Mouse (Mus musculus): ENCODE measurements around the gene Epb41l5. TPM values are rescaled to one million over a fixed set of nuclear protein-coding genes. Genes with fewer than 3 reads are reported as not detected.

Gene Epb41l5
- polyA plus RNA-seq, 1 experiment from 2014 or later = 21.3 TPM

DNA sequence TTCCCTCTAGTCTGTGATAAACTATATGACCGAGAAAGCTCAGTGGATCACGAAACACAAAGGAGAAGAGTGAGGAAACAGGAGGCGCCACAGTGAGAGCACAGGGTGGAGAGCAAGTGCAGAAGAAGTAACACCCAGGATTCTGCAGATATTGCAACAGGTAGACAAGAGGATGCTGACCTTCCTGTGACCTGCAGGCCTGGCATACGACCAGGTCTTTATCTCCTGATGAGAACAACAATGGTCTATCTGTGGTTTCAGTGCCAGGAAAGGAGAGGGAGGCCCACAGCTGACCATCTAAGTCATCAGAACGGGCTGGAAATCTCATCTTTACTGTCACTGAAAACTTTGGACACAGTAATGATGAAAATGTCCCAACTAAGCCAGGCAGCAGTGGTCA is 93.1 kb downstream of the Epb41l5 start:
- 81% methylated on average over 5 of the region's 5 CpGs for WGBS
- no peaks in the 10 kb centered on the region for H3K4me1 ChIP-seq (replicated peaks; ENCODE audit: control insufficient read depth, insufficient read depth, low read length)
- no peak overlapping the region for H3K27ac ChIP-seq
- H3K9me3 ChIP-seq (ENCODE audit: control insufficient read depth, low read length) = peaks cover 2% of the 10 kb centered on the region; the same call in 1 of the 2 replicates
- H3K27me3 ChIP-seq (ENCODE audit: control insufficient read depth, insufficient read depth, low read length) = no peaks in the 10 kb centered on the region
- ATAC-seq (ENCODE audit: low FRiP score) (no peak), DNase-seq (ENCODE audit: low spot score) (no peak)
- no peak overlapping the region for H3K9ac ChIP-seq
- no peak overlapping the region for H3K4me2 ChIP-seq (replicated peaks)
- H3K4me3 ChIP-seq (replicated peaks; ENCODE audit: low read length) = no peak overlapping the region
- peaks cover 7% of the 10 kb centered on the region; the same call in 1 of the 2 replicates for H3K36me3 ChIP-seq (replicated peaks; ENCODE audit: control insufficient read depth, insufficient read depth)

DNA sequence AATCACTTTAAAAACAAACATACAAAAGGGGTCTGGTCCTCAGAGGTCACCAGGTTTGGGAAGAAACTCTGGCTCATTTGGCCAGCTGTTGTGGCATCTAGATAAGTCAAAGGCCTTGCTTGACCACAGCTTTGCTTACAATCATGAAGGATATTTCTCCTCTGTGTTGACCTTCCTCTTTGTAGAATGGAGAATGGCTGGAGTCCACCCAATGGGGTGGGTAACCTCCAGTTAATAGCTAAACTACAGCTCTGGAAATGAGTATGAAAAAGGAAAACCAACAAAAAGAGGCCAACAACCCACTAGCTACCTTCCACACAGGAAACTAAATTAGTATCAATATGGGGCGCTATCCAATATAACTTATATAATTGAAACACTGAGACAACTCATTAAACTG is 97.1 kb downstream of the Epb41l5 start:
- Histone ChIP-seq H3K4me3 (replicated peaks; ENCODE audit: low read length) (no peak overlapping the region), H3K9ac (no peak overlapping the region), H3K4me2 (replicated peaks) (no peak overlapping the region), H3K9me3 (ENCODE audit: control insufficient read depth, low read length) (no peaks in the 10 kb centered on the region), H3K27me3 (ENCODE audit: control insufficient read depth, insufficient read depth, low read length) (no peaks in the 10 kb centered on the region), H3K27ac (no peak overlapping the region), H3K36me3 (replicated peaks; ENCODE audit: control insufficient read depth, insufficient read depth) (peaks cover 23% of the 10 kb centered on the region), H3K4me1 (replicated peaks; ENCODE audit: control insufficient read depth, insufficient read depth, low read length) (no peaks in the 10 kb centered on the region)
- WGBS = 100% methylated on average over 1 of the region's 1 CpGs
- no peak for ATAC-seq (ENCODE audit: low FRiP score)
- no peak for DNase-seq (ENCODE audit: low spot score)

DNA sequence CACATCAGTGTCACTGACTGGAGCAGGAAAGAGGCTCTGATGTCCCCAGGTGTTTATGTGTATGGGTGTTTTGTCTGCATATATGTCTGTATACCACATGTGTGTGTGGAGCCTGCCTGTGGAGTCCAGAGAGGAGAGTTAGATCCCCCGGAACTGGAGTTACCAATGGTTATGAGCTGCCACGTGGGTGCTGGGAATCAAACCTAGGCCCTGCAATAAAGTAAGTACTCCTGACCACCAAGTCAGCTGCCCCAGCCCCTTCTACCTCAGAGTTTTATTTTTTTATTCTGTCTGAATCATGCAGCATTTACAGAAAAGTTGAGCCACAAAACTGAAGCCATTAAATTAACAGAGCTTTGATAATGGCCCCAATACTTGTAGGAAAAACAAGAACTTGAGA is 98.7 kb downstream of the Epb41l5 start:
- Histone ChIP-seq H3K4me3 (replicated peaks; ENCODE audit: low read length) (no peak overlapping the region), H3K9me3 (ENCODE audit: control insufficient read depth, low read length) (no peaks in the 10 kb centered on the region), H3K4me2 (replicated peaks) (no peak overlapping the region), H3K9ac (no peak overlapping the region), H3K36me3 (replicated peaks; ENCODE audit: control insufficient read depth, insufficient read depth) (peaks cover 34% of the 10 kb centered on the region), H3K4me1 (replicated peaks; ENCODE audit: control insufficient read depth, insufficient read depth, low read length) (no peaks in the 10 kb centered on the region), H3K27me3 (ENCODE audit: control insufficient read depth, insufficient read depth, low read length) (no peaks in the 10 kb centered on the region), H3K27ac (no peak overlapping the region)
- no peak for DNase-seq (ENCODE audit: low spot score)
- no peak for ATAC-seq (ENCODE audit: low FRiP score)
- 90% methylated on average over 2 of the region's 2 CpGs for WGBS

DNA sequence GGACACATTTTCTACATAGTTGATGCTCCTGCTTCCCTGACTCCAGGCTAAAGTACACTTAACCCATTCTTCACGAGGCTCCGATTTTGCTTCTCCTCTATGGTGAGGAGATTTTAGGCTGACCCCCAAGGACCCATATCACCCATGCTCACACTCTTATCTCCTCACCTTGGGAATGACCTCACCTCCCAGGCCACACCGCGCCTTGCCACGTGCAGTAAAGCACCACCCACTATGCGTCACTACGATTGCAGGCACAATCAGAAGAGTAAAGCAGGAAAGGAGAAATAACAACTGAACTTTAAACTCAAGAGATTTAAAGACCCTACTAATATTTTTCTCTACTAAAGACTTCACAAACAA is 99.5 kb downstream of the Epb41l5 start:
- no peaks in the 10 kb centered on the region for H3K4me1 ChIP-seq (replicated peaks; ENCODE audit: control insufficient read depth, insufficient read depth, low read length)
- no peaks in the 10 kb centered on the region for H3K9me3 ChIP-seq (ENCODE audit: control insufficient read depth, low read length)
- H3K27ac ChIP-seq = no peak overlapping the region
- H3K27me3 ChIP-seq (ENCODE audit: control insufficient read depth, insufficient read depth, low read length) = no peaks in the 10 kb centered on the region
- H3K4me3 ChIP-seq (replicated peaks; ENCODE audit: low read length) = no peak overlapping the region
- WGBS = 90% methylated on average over 7 of the region's 7 CpGs
- no peak overlapping the region for H3K9ac ChIP-seq
- no peak overlapping the region for H3K4me2 ChIP-seq (replicated peaks)
- peaks cover 34% of the 10 kb centered on the region for H3K36me3 ChIP-seq (replicated peaks; ENCODE audit: control insufficient read depth, insufficient read depth)
- ATAC-seq (ENCODE audit: low FRiP score) (no peak), DNase-seq (ENCODE audit: low spot score) (no peak)

DNA sequence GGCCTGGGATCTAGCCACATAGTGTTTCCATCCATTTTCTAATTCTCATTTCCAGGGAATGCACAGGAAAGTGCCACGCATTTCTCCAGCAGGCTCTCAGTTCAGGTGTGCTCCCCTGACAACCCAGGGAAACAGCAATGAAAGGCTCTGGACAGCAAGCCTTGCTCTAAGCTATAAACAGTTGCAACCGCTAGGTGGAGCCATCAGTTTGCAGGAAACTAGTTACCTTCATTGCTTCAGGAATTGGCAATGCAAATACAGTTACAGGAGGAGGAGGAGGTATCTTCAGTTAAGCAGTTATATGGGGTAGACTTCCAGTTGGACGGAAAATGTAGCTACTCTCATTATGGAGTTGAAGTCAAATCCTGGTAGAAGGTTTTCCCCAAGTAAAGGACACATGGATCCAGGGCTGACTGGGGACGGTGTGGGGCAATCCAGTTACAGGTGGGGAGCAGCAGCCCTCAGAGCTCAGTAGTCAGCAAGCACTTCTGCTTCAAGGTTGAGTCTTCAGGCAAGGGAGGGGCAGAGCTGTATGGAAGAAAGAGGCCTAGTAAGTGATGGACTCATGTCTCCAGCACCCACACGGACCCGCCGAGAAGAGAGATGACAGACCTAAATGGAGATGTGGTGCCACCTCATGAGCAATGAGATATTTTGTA is 100.0 kb downstream of the Epb41l5 start:
- no peak overlapping the region for H3K27ac ChIP-seq
- H3K4me3 ChIP-seq (replicated peaks; ENCODE audit: low read length) = no peak overlapping the region
- H3K27me3 ChIP-seq (ENCODE audit: control insufficient read depth, insufficient read depth, low read length) = no peaks in the 10 kb centered on the region
- peak; percentile 87 for DNase-seq (ENCODE audit: low spot score)
- H3K4me1 ChIP-seq (replicated peaks; ENCODE audit: control insufficient read depth, insufficient read depth, low read length) = no peaks in the 10 kb centered on the region
- H3K36me3 ChIP-seq (replicated peaks; ENCODE audit: control insufficient read depth, insufficient read depth) = peaks cover 34% of the 10 kb centered on the region
- no peak overlapping the region for H3K9ac ChIP-seq
- 73% methylated on average over 7 of the region's 7 CpGs for WGBS
- no peaks in the 10 kb centered on the region for H3K9me3 ChIP-seq (ENCODE audit: control insufficient read depth, low read length)
- no peak overlapping the region for H3K4me2 ChIP-seq (replicated peaks)
- ATAC-seq (ENCODE audit: low FRiP score) = peak; percentile 53; the same call in 1 of the 2 replicates

DNA sequence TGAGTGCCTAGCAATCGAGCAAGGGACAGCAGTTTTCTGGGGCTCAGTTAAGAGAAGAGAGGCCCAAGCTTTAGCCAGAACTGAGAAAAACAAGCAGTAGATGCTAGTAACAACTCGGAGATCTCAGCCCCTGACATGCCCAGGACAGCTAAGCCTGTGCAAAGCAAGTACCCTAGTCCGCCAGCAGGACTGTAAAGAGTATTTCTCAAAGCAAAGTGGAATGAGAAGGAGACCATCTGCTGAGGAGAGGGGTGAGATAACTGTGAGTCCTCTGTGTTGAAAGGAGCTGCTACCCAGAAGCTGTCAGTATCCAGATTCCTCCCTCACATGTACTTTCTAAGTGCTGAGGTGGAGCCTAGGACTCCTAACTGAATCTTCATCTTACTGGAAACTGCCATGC is 102.3 kb downstream of the Epb41l5 start:
- WGBS = 85% methylated on average over 3 of the region's 3 CpGs
- H3K27me3 ChIP-seq (ENCODE audit: control insufficient read depth, insufficient read depth, low read length) = no peaks in the 10 kb centered on the region
- no peak overlapping the region for H3K4me2 ChIP-seq (replicated peaks)
- H3K4me3 ChIP-seq (replicated peaks; ENCODE audit: low read length) = no peak overlapping the region
- peaks cover 31% of the 10 kb centered on the region for H3K36me3 ChIP-seq (replicated peaks; ENCODE audit: control insufficient read depth, insufficient read depth)
- no peaks in the 10 kb centered on the region for H3K9me3 ChIP-seq (ENCODE audit: control insufficient read depth, low read length)
- no peaks in the 10 kb centered on the region for H3K4me1 ChIP-seq (replicated peaks; ENCODE audit: control insufficient read depth, insufficient read depth, low read length)
- H3K9ac ChIP-seq = no peak overlapping the region
- ATAC-seq (ENCODE audit: low FRiP score) (no peak), DNase-seq (ENCODE audit: low spot score) (no peak)
- H3K27ac ChIP-seq = no peak overlapping the region

DNA sequence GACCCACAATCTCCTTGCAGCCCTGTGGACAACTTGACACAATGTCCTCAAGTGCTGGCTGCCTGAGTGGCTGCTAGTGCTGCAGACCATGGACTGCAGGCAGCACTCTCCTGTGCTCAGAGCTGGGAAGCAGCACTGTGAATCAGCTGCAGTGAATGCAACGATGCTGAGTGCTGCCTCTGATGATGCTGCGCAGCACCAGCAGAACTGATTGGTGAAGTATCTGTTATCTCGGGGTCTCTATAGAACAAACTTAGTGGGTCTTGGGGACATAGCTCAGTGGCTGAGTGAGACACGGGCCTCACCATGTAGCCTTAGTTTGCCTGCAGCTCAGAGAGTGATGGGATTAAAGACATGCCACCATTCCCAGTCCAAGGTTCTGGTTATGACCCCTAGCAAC is 103.1 kb downstream of the Epb41l5 start:
- DNase-seq (ENCODE audit: low spot score) = no peak
- Histone ChIP-seq H3K4me1 (replicated peaks; ENCODE audit: control insufficient read depth, insufficient read depth, low read length) (no peaks in the 10 kb centered on the region), H3K27ac (no peak overlapping the region), H3K4me3 (replicated peaks; ENCODE audit: low read length) (no peak overlapping the region), H3K9me3 (ENCODE audit: control insufficient read depth, low read length) (no peaks in the 10 kb centered on the region), H3K4me2 (replicated peaks) (no peak overlapping the region), H3K9ac (no peak overlapping the region), H3K27me3 (ENCODE audit: control insufficient read depth, insufficient read depth, low read length) (no peaks in the 10 kb centered on the region), H3K36me3 (replicated peaks; ENCODE audit: control insufficient read depth, insufficient read depth) (peaks cover 27% of the 10 kb centered on the region)
- 95% methylated on average over 4 of the region's 4 CpGs for WGBS
- ATAC-seq (ENCODE audit: low FRiP score) = no peak

DNA sequence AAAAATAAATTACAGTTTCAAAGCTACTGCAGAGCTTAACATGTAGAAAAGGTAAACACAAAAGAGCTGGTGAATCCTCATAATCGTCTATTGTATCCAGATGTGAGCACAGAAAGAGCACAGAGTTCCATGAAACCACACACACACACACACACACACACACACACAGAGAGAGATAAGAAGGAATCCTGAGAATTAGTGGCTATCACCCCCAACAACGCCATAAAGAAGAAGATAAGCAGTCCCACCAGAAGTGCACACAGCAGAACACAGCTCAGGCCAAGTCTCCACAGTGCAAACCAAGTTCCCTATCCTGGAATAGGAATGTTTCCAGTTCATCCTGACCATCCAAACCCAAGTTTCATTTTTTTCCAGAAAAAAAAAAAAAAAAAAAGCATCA is 103.6 kb downstream of the Epb41l5 start:
- Histone ChIP-seq H3K27me3 (ENCODE audit: control insufficient read depth, insufficient read depth, low read length) (no peaks in the 10 kb centered on the region), H3K9ac (no peak overlapping the region), H3K4me2 (replicated peaks) (no peak overlapping the region), H3K9me3 (ENCODE audit: control insufficient read depth, low read length) (no peaks in the 10 kb centered on the region), H3K4me1 (replicated peaks; ENCODE audit: control insufficient read depth, insufficient read depth, low read length) (no peaks in the 10 kb centered on the region), H3K36me3 (replicated peaks; ENCODE audit: control insufficient read depth, insufficient read depth) (peaks cover 25% of the 10 kb centered on the region), H3K27ac (no peak overlapping the region), H3K4me3 (replicated peaks; ENCODE audit: low read length) (no peak overlapping the region)
- 90% methylated on average over 2 of the region's 2 CpGs for WGBS
- DNase-seq (ENCODE audit: low spot score) (no peak), ATAC-seq (ENCODE audit: low FRiP score) (no peak)

DNA sequence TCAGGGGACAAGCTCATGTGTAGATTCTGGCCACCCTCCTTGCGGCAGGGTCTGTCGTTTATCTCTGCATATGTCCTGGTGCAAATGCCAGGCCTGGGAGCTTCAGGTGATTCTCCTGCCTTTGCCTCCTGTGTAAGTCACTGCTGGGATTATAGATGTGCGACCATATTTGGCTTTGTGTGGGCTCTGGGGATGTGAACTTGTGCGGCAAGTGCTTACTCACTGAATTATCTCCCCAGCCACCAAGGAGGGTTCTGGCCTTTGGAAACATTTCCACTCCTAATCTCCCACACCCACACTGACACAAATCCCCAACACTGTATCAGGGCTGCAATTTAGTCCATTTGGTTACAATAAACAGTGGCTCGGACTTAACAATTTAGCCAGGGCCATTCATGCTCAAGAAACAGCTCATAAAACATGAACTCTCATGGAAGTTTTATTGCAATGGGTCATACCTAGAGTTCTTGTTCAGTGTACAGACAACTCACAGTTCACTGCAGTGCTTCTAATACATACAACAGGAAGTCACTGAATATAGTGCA is 104.1 kb downstream of the Epb41l5 start:
- DNase-seq (ENCODE audit: low spot score) (no peak), ATAC-seq (ENCODE audit: low FRiP score) (no peak)
- H3K27ac ChIP-seq = no peak overlapping the region
- 90% methylated on average over 5 of the region's 5 CpGs for WGBS
- H3K4me3 ChIP-seq (replicated peaks; ENCODE audit: low read length) = no peak overlapping the region
- H3K4me2 ChIP-seq (replicated peaks) = no peak overlapping the region
- peaks cover 20% of the 10 kb centered on the region for H3K36me3 ChIP-seq (replicated peaks; ENCODE audit: control insufficient read depth, insufficient read depth)
- no peaks in the 10 kb centered on the region for H3K9me3 ChIP-seq (ENCODE audit: control insufficient read depth, low read length)
- H3K27me3 ChIP-seq (ENCODE audit: control insufficient read depth, insufficient read depth, low read length) = no peaks in the 10 kb centered on the region
- no peaks in the 10 kb centered on the region for H3K4me1 ChIP-seq (replicated peaks; ENCODE audit: control insufficient read depth, insufficient read depth, low read length)
- no peak overlapping the region for H3K9ac ChIP-seq

DNA sequence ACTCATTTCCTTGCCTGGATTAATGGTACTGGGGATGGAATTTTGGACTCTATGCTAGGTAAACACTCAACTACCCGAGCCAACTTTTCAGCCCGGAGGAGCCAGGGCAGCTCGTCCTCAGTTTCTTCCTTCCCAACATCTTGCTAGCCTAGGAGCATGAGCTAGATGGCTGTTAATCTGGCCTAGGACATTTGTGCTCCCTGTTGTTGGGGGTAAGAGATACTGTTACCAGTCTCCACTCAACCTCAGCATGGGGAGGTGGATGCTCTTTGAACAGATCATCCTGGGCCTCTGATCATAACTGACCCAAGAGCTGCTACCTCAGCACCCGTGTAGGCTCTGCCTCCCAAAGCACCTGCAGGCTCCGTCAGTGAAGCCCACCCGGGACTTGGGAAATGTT is 105.5 kb downstream of the Epb41l5 start:
- Histone ChIP-seq H3K27me3 (ENCODE audit: control insufficient read depth, insufficient read depth, low read length) (no peaks in the 10 kb centered on the region), H3K27ac (no peak overlapping the region), H3K36me3 (replicated peaks; ENCODE audit: control insufficient read depth, insufficient read depth) (peaks cover 20% of the 10 kb centered on the region), H3K4me3 (replicated peaks; ENCODE audit: low read length) (no peak overlapping the region), H3K9ac (no peak overlapping the region), H3K4me1 (replicated peaks; ENCODE audit: control insufficient read depth, insufficient read depth, low read length) (no peaks in the 10 kb centered on the region), H3K9me3 (ENCODE audit: control insufficient read depth, low read length) (no peaks in the 10 kb centered on the region), H3K4me2 (replicated peaks) (no peak overlapping the region)
- ATAC-seq (ENCODE audit: low FRiP score) (no peak), DNase-seq (ENCODE audit: low spot score) (no peak)
- WGBS = 93% methylated on average over 6 of the region's 6 CpGs
